Mouse (Mus musculus): ENCODE measurements around the gene Prss2. TPM values are rescaled to one million over a fixed set of nuclear protein-coding genes. Genes with fewer than 3 reads are reported as not detected.
"Not testable (repeated sequence)": the region's sequence is repeated elsewhere in the genome, so short reads cannot be mapped to it uniquely, and the experiment has no call there.

Prss2 gene
- polyA plus RNA-seq (2016; fragmentation: Nextera tagmentation; extraction: Ambion mirVana), result not detected in 2 replicates

DNA sequence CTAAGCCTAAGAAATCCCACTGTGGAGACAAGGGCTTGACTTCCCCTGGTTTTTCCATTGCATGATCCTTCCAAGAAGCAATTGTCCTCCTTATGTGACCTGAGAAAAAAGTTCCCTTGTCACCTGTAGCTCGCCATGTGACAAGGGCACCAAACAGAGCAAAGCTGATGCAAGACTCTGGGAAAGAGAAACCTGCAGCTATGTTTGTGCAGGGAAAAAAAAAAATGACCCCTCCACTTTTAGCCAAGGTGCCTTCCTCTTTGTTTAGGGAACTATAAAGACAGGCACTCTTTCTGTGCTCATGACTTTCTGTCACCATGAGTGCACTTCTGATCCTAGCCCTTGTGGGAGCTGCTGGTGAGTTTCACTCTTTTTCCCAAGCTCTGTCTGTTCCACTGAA, at the start of gene Prss2:
Prss2 (plus strand) TSS at position 301 of the 400 bp plus-strand sequence.
- Histone ChIP-seq H3K4me1 (no peaks in the 10 kb centered on the region), H3K9me3 (no peaks in the 10 kb centered on the region), H3K36me3 (no peaks in the 10 kb centered on the region), H3K27ac (no peak within 1 kb of the TSS), H3K27me3 (ENCODE audit: insufficient read depth, poor library complexity, severe bottlenecking) (no peaks in the 10 kb centered on the region), H3K4me3 (no peak within 1 kb of the TSS)
- 68% methylated on average over 1 of the region's 1 CpGs for whole genome bisulfite sequencing
- no peak for DNase-seq (ENCODE audit: low spot score)

DNA sequence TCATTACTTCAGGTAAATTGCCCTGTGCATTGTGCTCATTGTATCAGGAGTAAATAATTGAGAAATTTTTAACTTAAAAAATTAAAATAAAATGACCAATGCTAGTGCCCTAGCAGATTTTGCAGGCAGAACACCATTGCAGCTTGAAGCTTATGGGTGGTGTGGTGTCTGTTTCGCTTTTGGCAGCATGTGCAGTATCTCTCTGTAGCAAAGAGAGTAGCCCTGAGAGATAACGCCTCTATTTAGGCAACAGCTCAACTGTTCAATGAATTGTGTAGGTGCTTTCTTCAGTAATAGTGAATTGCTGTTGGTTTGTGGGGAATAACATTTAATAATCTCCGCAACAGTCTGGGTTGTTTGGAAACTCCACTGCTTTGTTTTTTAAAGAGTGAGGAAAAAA, 22.2 kb upstream of the Prss2 start:
- H3K4me1 ChIP-seq, result no peaks in the 10 kb centered on the region
- no peaks in the 10 kb centered on the region for H3K27me3 ChIP-seq (ENCODE audit: insufficient read depth, poor library complexity, severe bottlenecking)
- H3K9me3 ChIP-seq, result no peaks in the 10 kb centered on the region
- no peak for DNase-seq (ENCODE audit: low spot score)
- H3K36me3 ChIP-seq, result no peaks in the 10 kb centered on the region
- no peak overlapping the region for H3K27ac ChIP-seq
- WGBS, result 76% methylated on average over 3 of the region's 3 CpGs
- no peak overlapping the region for H3K4me3 ChIP-seq

DNA sequence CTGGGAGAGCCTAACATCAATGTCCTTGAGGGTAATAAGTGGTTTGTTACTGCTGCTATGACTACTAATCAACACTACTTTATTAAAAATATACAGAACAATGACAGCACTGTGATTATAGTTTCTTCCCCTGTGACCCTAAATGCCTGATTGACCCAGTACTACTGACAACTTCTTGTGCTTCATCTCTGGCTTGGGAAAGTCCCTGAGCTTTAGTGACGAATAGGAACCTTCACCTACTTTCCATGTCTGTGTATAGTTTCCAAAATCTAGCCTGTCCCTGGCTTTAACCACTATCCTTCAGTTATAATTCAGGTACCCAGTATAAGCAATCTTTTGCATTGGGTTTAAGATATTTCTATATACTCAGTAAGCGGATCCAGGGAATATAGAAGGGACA, 16.7 kb upstream of the Prss2 start:
- no peak for DNase-seq (ENCODE audit: low spot score)
- no peaks in the 10 kb centered on the region for H3K4me1 ChIP-seq
- H3K27ac ChIP-seq, result no peak overlapping the region
- WGBS, result 79% methylated on average over 2 of the region's 2 CpGs
- no peaks in the 10 kb centered on the region for H3K36me3 ChIP-seq
- H3K27me3 ChIP-seq (ENCODE audit: insufficient read depth, poor library complexity, severe bottlenecking), result no peaks in the 10 kb centered on the region
- no peak overlapping the region for H3K4me3 ChIP-seq
- H3K9me3 ChIP-seq, result no peaks in the 10 kb centered on the region

DNA sequence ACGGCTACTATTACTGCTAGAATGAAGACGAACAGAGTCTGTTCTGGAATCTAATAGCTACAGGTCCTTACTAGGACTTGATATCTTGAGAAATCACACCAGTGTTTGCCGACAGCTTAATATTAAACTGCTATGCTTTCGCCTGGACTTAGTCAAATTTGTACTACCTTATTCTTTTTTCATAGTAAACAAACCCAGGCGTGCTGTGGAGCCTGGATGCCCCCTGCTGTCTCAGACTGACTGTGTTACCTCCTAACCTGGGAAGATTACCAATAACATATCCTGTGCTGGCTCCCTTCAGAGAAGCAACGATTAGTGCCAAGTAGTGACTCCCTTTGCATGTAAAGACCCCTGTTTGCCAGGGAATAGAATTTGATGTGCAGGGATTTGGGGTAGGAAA, 16.3 kb upstream of the Prss2 start:
- DNase-seq (ENCODE audit: low spot score), result no peak
- H3K36me3 ChIP-seq, result no peaks in the 10 kb centered on the region
- no peak overlapping the region for H3K4me3 ChIP-seq
- H3K4me1 ChIP-seq, result no peaks in the 10 kb centered on the region
- no peak overlapping the region for H3K27ac ChIP-seq
- 70% methylated on average over 6 of the region's 6 CpGs for WGBS
- no peaks in the 10 kb centered on the region for H3K9me3 ChIP-seq
- no peaks in the 10 kb centered on the region for H3K27me3 ChIP-seq (ENCODE audit: insufficient read depth, poor library complexity, severe bottlenecking)

DNA sequence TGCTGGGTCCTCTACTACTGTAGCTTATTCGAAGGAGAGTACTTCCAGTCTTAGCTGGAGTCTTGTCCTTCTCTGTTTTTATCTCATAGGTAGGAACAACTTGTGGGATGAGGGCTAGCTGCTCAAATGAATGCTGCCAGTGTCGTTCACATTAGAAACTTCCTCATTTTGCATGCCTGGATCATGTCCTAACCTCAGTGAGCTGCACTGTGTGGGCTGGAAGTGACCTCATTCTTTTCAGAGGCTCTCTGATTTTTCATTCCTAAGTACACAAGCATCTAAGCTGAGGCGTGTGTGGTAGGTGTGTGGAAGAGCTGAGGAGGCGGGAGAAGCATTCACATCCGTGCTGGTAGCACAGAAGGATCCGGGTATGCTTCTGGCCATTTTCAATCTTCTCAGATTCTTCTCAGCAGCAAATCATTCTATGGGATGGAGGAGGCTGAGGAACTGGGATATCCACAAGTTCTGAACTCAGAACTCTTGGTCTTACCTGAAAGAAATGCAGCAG, 3.5 kb upstream of the Prss2 start:
- no peak overlapping the region for H3K4me3 ChIP-seq
- H3K9me3 ChIP-seq, result no peaks in the 10 kb centered on the region
- H3K36me3 ChIP-seq, result no peaks in the 10 kb centered on the region
- no peak for DNase-seq (ENCODE audit: low spot score)
- 71% methylated on average over 6 of the region's 6 CpGs for WGBS
- H3K27ac ChIP-seq, result no peak overlapping the region
- H3K4me1 ChIP-seq, result no peaks in the 10 kb centered on the region
- H3K27me3 ChIP-seq (ENCODE audit: insufficient read depth, poor library complexity, severe bottlenecking), result no peaks in the 10 kb centered on the region

DNA sequence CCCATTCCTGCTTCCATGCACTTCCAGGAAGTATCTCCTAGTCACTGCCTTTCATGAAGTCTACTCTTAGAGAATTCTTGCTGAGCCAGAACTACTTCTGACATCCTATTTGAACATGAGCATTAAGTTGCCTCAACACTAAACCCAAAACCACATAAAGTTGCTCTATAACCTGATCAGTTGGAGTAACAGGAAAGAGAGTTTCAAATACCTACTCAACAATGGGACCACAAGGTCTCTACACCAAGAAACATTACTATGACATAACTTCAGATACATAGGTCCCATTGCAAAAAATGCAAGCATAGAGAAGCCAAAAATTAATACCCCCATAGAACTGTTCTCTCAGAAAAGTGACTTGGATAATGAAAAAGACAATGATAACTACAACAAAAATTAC, 4.9 kb downstream of the Prss2 start:
- Histone ChIP-seq H3K9me3 (no peaks in the 10 kb centered on the region), H3K27ac (no peak overlapping the region), H3K36me3 (no peaks in the 10 kb centered on the region), H3K27me3 (ENCODE audit: insufficient read depth, poor library complexity, severe bottlenecking) (no peaks in the 10 kb centered on the region), H3K4me3 (no peak overlapping the region), H3K4me1 (no peaks in the 10 kb centered on the region)
- no peak for DNase-seq (ENCODE audit: low spot score)

DNA sequence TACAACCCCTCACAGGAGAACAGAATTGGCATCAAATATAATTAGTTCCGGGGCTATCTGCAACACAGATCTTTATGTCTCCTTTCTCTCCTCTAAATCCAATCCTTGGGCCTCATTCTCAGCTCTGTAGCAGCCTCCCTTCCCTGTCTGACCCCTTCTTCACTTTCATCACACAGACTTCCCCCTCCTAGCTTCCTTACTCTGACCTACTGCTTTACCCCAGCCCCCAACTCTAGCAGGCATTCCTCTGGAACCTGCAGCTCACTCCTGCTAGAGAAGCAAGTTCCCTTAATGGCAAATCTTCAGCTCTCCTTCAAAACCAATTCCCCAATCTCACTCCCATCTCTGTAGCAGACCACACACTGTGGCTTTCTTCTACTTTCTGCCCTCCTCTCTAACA, 5.8 kb downstream of the Prss2 start:
- H3K4me1 ChIP-seq, result no peaks in the 10 kb centered on the region
- H3K9me3 ChIP-seq, result no peaks in the 10 kb centered on the region
- no peak overlapping the region for H3K27ac ChIP-seq
- WGBS, result 87% methylated on average over 1 of the region's 1 CpGs
- no peaks in the 10 kb centered on the region for H3K27me3 ChIP-seq (ENCODE audit: insufficient read depth, poor library complexity, severe bottlenecking)
- H3K4me3 ChIP-seq, result no peak overlapping the region
- H3K36me3 ChIP-seq, result no peaks in the 10 kb centered on the region
- no peak for DNase-seq (ENCODE audit: low spot score)

DNA sequence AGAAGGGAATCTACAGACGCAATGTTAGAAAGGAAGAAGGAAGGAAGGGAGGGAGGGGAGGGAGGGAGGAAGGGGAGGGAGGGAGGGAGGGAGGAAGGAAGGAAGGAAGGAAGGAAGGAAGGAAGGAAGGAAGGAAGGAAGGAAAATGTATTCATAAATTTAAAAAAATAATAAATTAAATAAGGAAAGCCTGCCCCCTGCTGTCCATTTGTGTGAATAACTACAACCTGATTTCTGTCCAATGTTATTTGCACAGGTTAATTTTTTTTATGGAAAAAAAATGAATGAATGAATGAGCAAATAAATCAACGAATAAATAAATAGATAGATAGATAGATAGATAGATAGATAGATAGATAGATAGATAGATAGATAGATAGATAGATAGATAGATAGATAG, 8.4 kb downstream of the Prss2 start:
- H3K9me3 ChIP-seq; DNase-seq (ENCODE audit: low spot score); H3K27me3 ChIP-seq (ENCODE audit: insufficient read depth, poor library complexity, severe bottlenecking); H3K4me1 ChIP-seq; H3K4me3 ChIP-seq; H3K27ac ChIP-seq; H3K36me3 ChIP-seq: not testable (repeated sequence)
- WGBS, result 0% methylated on average over 1 of the region's 2 CpGs

DNA sequence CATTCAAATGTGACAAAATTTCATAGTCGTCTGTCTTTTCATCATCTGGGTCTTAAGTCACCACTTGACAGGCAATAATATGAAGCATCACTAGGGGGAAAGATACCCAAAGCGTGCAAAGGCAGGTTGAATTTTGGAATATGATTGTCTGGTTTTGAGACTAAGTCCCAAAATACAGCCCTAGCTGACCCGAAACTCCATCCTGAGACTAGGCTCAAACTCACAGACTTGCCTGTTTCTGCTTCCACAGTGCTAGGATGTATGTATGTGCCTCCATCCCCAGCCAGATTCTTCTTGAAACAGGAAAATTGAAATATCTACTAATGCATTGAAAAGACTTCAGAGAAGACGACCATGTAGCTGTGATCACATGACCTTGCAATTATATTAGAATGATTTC, 10.6 kb downstream of the Prss2 start:
- no peak overlapping the region for H3K27ac ChIP-seq
- H3K36me3 ChIP-seq, result no peaks in the 10 kb centered on the region
- DNase-seq (ENCODE audit: low spot score), result no peak
- H3K9me3 ChIP-seq, result no peaks in the 10 kb centered on the region
- no peak overlapping the region for H3K4me3 ChIP-seq
- WGBS, result 71% methylated on average over 4 of the region's 4 CpGs
- no peaks in the 10 kb centered on the region for H3K27me3 ChIP-seq (ENCODE audit: insufficient read depth, poor library complexity, severe bottlenecking)
- H3K4me1 ChIP-seq, result no peaks in the 10 kb centered on the region

DNA sequence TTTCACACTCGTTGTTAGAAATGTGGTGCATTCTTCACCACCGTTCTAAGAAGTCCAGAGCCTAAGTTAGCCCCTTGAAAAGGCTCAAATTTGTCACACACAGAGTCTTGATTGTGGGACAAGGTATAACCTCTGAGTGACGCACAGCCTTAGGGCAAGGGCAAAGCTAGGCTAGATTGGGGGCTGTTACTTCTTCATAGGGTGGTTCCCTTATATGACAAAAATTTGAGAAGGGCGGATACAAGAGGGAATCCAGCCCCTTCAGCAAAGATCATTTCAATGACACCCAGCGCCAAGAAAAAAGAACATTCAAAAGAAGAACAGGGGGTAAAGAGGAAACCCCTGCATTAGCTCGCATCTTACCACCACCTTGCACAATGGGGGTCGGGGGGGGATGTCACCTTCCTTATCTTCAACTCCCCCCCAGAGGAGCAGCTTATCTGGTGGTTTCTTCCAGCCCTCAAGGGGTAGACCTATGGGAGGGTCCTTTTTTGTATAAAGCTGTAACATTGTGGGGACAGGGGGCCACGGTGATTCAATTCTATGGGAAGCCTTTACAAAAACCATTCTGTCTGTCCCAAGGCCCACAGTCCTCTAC, 11.2 kb downstream of the Prss2 start:
- Histone ChIP-seq H3K27ac (no peak overlapping the region), H3K27me3 (ENCODE audit: insufficient read depth, poor library complexity, severe bottlenecking) (no peaks in the 10 kb centered on the region), H3K36me3 (no peaks in the 10 kb centered on the region), H3K4me3 (no peak overlapping the region), H3K9me3 (no peaks in the 10 kb centered on the region), H3K4me1 (no peaks in the 10 kb centered on the region)
- no peak for DNase-seq (ENCODE audit: low spot score)
- WGBS, result 75% methylated on average over 8 of the region's 8 CpGs

DNA sequence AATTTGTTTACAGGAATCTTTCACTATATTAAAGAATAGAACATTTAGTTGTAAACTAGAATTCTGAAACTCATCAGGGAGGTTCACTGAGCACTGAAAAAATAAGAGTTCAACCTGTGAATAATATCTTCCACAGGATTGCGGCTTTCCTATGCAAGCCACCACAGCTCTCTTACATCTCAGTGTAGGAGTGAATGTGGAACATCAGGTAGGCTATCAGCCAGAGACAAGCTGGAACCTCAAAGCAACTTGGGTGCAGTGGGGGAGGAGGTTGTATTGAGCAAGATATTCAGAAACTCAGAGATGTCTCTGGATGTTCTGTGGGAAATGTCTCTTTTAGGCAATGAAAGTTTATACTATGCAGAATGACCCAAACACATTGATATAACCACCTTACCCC, 15.8 kb downstream of the Prss2 start:
- 88% methylated on average over 1 of the region's 1 CpGs for WGBS
- Histone ChIP-seq H3K27me3 (ENCODE audit: insufficient read depth, poor library complexity, severe bottlenecking) (0 out of 2 replicates have a peak, but pooled peaks cover 3% of the 10 kb centered on the region), H3K4me3 (no peak overlapping the region)

DNA sequence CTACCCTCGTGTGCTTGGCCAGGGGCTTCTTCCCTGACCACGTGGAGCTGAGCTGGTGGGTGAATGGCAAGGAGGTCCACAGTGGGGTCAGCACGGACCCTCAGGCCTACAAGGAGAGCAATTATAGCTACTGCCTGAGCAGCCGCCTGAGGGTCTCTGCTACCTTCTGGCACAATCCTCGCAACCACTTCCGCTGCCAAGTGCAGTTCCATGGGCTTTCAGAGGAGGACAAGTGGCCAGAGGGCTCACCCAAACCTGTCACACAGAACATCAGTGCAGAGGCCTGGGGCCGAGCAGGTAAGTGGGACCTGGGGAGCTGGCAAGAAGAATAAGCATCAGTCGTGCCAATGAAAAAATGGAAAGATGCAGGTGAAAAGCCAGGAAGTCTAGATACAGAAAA, 16.7 kb downstream of the Prss2 start:
- H3K9me3 ChIP-seq; H3K36me3 ChIP-seq; H3K27ac ChIP-seq; H3K4me1 ChIP-seq; H3K4me3 ChIP-seq; DNase-seq (ENCODE audit: low spot score): not testable (repeated sequence)
- 83% methylated on average over 6 of the region's 8 CpGs for WGBS
- H3K27me3 ChIP-seq (ENCODE audit: insufficient read depth, poor library complexity, severe bottlenecking), result peaks cover 13% of the 10 kb centered on the region; the same call in 1 of the 2 replicates

More for the DNA sequence above, 15.8 kb downstream of the Prss2 start:
- no peaks in the 10 kb centered on the region for H3K4me1 ChIP-seq
- DNase-seq (ENCODE audit: low spot score), result no peak
- H3K9me3 ChIP-seq, result no peaks in the 10 kb centered on the region
- H3K27ac ChIP-seq, result no peak overlapping the region
- no peaks in the 10 kb centered on the region for H3K36me3 ChIP-seq

DNA sequence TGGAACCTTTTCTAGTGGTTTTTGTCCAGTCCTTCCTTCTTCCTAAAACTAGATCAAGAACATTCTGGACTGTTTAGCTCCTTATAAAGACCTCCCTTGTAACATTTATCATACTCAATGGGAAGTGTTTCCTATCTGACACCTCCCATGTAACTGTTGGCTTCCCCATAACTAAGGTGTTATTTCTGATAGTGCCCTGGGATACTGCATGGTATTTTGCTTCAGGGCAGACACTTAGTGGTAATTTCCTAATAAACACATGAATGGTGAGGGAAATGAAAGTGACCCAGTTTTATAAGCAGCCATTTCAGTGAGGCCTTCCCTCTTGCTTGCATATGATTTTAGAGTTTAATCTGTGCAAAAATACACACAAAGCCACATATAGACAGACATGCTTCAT, 19.2 kb downstream of the Prss2 start:
- peaks cover 7% of the 10 kb centered on the region; the same call in 1 of the 2 replicates for H3K4me1 ChIP-seq
- no peaks in the 10 kb centered on the region for H3K9me3 ChIP-seq
- H3K27me3 ChIP-seq (ENCODE audit: insufficient read depth, poor library complexity, severe bottlenecking), result peaks cover 23% of the 10 kb centered on the region; the same call in 1 of the 2 replicates
- no peak overlapping the region for H3K4me3 ChIP-seq
- no peaks in the 10 kb centered on the region for H3K36me3 ChIP-seq
- DNase-seq (ENCODE audit: low spot score), result no peak
- H3K27ac ChIP-seq, result no peak overlapping the region

DNA sequence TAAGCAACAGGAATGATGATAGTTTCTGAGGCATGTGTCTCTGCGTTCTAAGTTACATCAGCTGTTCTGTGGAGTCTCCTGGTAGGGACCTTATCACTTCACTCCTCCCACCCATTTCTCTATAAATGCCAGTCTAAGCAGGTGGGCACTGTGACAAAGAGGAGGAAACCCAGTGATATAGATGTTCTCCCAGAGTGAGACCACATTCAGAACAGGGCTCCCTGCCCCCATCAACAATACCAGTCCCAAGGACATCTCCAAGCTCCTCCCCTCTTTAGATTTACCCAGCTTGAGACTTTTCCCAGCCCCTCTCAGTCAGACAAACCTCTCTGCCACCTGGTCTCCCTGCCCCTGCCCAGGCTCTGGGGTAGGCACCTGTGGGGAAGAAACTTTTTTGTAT, 20.2 kb downstream of the Prss2 start:
- Histone ChIP-seq H3K27me3 (ENCODE audit: insufficient read depth, poor library complexity, severe bottlenecking) (peaks cover 23% of the 10 kb centered on the region; the same call in 1 of the 2 replicates), H3K27ac (no peak overlapping the region), H3K9me3 (no peaks in the 10 kb centered on the region), H3K4me3 (no peak overlapping the region), H3K36me3 (no peaks in the 10 kb centered on the region), H3K4me1 (peaks cover 7% of the 10 kb centered on the region; the same call in 1 of the 2 replicates)
- WGBS, result 61% methylated on average over 1 of the region's 1 CpGs
- DNase-seq (ENCODE audit: low spot score), result no peak

Data from heart, embryonic 10.5 days (tissue).